Mouse (Mus musculus) intestine, postnatal 0 days (tissue): Measurements from ENCODE around the gene Pakap. TPM values are rescaled to one million over a fixed set of nuclear protein-coding genes. Genes with fewer than 3 reads are reported as not detected.

ENCODE experiments used
- ATAC-seq: fragments of 200-750 bp; cut with Nextera tagmentation; 2 replicates; pipeline ENCODE4 v1.8.0; 2017; ENCODE audit warnings: mild to moderate bottlenecking, moderate TSS enrichment, moderate library complexity
- H3K27ac ChIP-seq: fragments of 300-500 bp; sonication (generic); 2 replicates; pipeline ENCODE4 v1.5.1; 2014; ENCODE audit warnings: mild to moderate bottlenecking, low read depth, low read length, moderate library complexity
- H3K27me3 ChIP-seq: fragments of 300-500 bp; sonication (generic); replicated peaks from 2 replicates; pipeline ENCODE4 v1.6.1; 2014; ENCODE audit warnings: low read length, mixed read lengths; ENCODE audit not compliant: control insufficient read depth, insufficient read depth
- H3K36me3 ChIP-seq: fragments of 300-500 bp; sonication (generic); 2 replicates; pipeline ENCODE4 v1.6.1; 2014; ENCODE audit warnings: mild to moderate bottlenecking, moderate library complexity; ENCODE audit not compliant: control insufficient read depth, insufficient read depth
- H3K4me1 ChIP-seq: fragments of 300-500 bp; sonication (generic); replicated peaks from 2 replicates; pipeline ENCODE4 v1.6.1; 2014; ENCODE audit warnings: antibody characterized with exemption, low read length, mixed read lengths; ENCODE audit not compliant: control insufficient read depth, insufficient read depth
- H3K4me2 ChIP-seq: fragments of 300-500 bp; sonication (generic); replicated peaks from 2 replicates; pipeline ENCODE4 v1.6.1; 2014; ENCODE audit warnings: low read depth, mild to moderate bottlenecking, moderate library complexity
- H3K4me3 ChIP-seq: fragments of 300-500 bp; sonication (generic); 2 replicates; pipeline ENCODE4 v1.5.1; 2014; ENCODE audit warnings: low read depth, low read length
- H3K9ac ChIP-seq: fragments of 300-500 bp; sonication (generic); 2 replicates; pipeline ENCODE4 v1.6.1; 2014; ENCODE audit warnings: mild to moderate bottlenecking, low read depth, low read length
- H3K9me3 ChIP-seq: fragments of 300-500 bp; sonication (generic); 2 replicates; pipeline ENCODE4 v1.6.1; 2016; ENCODE audit warnings: mixed run types; ENCODE audit not compliant: control insufficient read depth
- CTCF ChIP-seq: sonication (generic); IDR thresholded peaks from 2 replicates; pipeline ENCODE4 v1.5.1; 2016; ENCODE audit warnings: low read depth, mild to moderate bottlenecking, control low read depth, antibody characterized with exemption, moderate library complexity
- WGBS: fragments of 180-500 bp; shearing (Covaris S2); extraction: QIAGEN DNeasy Blood & Tissue Kit; methylation state at CpG from one replicate; pipeline ENCODE4 v1.1.7; 2014; 5-methylcytosine and 5-hydroxymethylcytosine counted together
- polyA plus RNA-seq: library from polyadenylated mRNA; unstranded; fragments of >200 nt; fragmentation: Nextera tagmentation; extraction: Ambion mirVana; gene quantifications from 2 replicates; pipeline ENCODE4 v1.2.1, GENCODE M21; 2015

Gene Pakap
- polyA plus RNA-seq, 1 experiment from 2014 or later: 8.6 TPM

- H3K4me3 ChIP-seq: no peak overlapping the region
- H3K36me3 ChIP-seq: no peaks in the 10 kb centered on the region
- H3K9me3 ChIP-seq: no peaks in the 10 kb centered on the region
- peak; percentile 38; the same call in 1 of the 2 replicates for ATAC-seq
- WGBS: 15% methylated on average over 6 of the region's 6 CpGs
- no peaks in the 10 kb centered on the region for H3K27me3 ChIP-seq
- H3K9ac ChIP-seq: no peak overlapping the region
- no peaks in the 10 kb centered on the region for H3K4me1 ChIP-seq
- TF ChIP-seq CTCF: peak; percentile 97
- H3K4me2 ChIP-seq: no peak overlapping the region
- H3K27ac ChIP-seq: no peak overlapping the region
Observed at GRCm38 (mm10) chr4:57879804-57880357, 311.9 kb downstream of the Pakap start.

GRCm38 (mm10) chr4:57883520-57884421 is 315.8 kb downstream of the Pakap start:
- H3K27ac ChIP-seq: no peak overlapping the region
- no peak overlapping the region for H3K9ac ChIP-seq
- H3K36me3 ChIP-seq: no peaks in the 10 kb centered on the region
- H3K4me2 ChIP-seq: no peak overlapping the region
- H3K9me3 ChIP-seq: no peaks in the 10 kb centered on the region
- no peak for ATAC-seq
- TF ChIP-seq CTCF: no peak
- H3K4me1 ChIP-seq: no peaks in the 10 kb centered on the region
- H3K4me3 ChIP-seq: no peak overlapping the region
- H3K27me3 ChIP-seq: no peaks in the 10 kb centered on the region
- WGBS: 66% methylated on average over 7 of the region's 7 CpGs

DNA sequence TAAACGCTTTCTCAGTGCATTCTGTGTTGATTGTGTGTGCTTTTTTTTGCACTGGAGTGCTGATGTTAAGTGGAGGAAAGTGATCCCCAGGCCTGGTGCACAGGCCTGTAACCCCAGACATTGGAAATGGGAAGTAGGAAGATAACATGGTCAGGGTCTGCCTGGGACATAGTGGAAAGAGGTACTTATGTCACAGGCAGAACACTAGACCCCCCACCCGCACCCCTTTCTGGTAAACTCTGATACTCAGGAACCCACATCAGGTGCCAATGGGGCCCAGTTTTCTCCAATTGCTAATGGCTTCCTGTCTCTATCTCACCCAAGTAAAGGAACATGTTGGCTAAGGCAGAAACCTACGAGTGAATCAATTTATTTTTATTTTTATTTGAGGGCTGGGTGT is 316.5 kb downstream of the Pakap start:
- H3K36me3 ChIP-seq: no peaks in the 10 kb centered on the region
- no peak for ATAC-seq
- no peak overlapping the region for H3K9ac ChIP-seq
- H3K4me3 ChIP-seq: no peak overlapping the region
- TF ChIP-seq CTCF: no peak
- no peaks in the 10 kb centered on the region for H3K9me3 ChIP-seq
- 80% methylated on average over 3 of the region's 3 CpGs for whole genome bisulfite sequencing
- H3K4me2 ChIP-seq: no peak overlapping the region
- no peak overlapping the region for H3K27ac ChIP-seq
- no peaks in the 10 kb centered on the region for H3K4me1 ChIP-seq
- H3K27me3 ChIP-seq: no peaks in the 10 kb centered on the region

- Histone ChIP-seq H3K4me3 (no peak overlapping the region), H3K27ac (no peak overlapping the region), H3K4me2 (no peak overlapping the region), H3K36me3 (no peaks in the 10 kb centered on the region), H3K9ac (no peak overlapping the region), H3K4me1 (no peaks in the 10 kb centered on the region), H3K9me3 (no peaks in the 10 kb centered on the region), H3K27me3 (no peaks in the 10 kb centered on the region)
- ATAC-seq: no peak
- WGBS: 69% methylated on average over 2 of the region's 2 CpGs
- no peak for TF ChIP-seq CTCF
Observed at GRCm38 (mm10) chr4:57885186-57885585, 317.2 kb downstream of the Pakap start.

- WGBS: 48% methylated on average over 11 of the region's 11 CpGs
- Histone ChIP-seq H3K36me3 (no peaks in the 10 kb centered on the region), H3K27me3 (no peaks in the 10 kb centered on the region), H3K9ac (no peak overlapping the region), H3K4me1 (no peaks in the 10 kb centered on the region), H3K4me3 (no peak overlapping the region), H3K9me3 (no peaks in the 10 kb centered on the region), H3K4me2 (no peak overlapping the region), H3K27ac (no peak overlapping the region)
- no peak for ATAC-seq
- no peak for TF ChIP-seq CTCF
Observed at GRCm38 (mm10) chr4:57886066-57886887, 318.3 kb downstream of the Pakap start.

- TF ChIP-seq CTCF: no peak
- Histone ChIP-seq H3K4me1 (no peaks in the 10 kb centered on the region), H3K36me3 (no peaks in the 10 kb centered on the region), H3K27me3 (no peaks in the 10 kb centered on the region), H3K4me3 (no peak overlapping the region), H3K9me3 (no peaks in the 10 kb centered on the region), H3K9ac (no peak overlapping the region), H3K4me2 (no peak overlapping the region), H3K27ac (no peak overlapping the region)
- ATAC-seq: no peak
- 95% methylated on average over 3 of the region's 3 CpGs for WGBS
Observed at GRCm38 (mm10) chr4:57886888-57887230, 318.9 kb downstream of the Pakap start.
